Mouse (Mus musculus) MEL (cell line): ENCODE results near the gene Amot.

Source experiments
- BHLHE40 ChIP-seq: IDR thresholded peaks from 2 replicates; pipeline ENCODE4 v1.6.1; 2012; ENCODE audit warnings: low read depth, mild to moderate bottlenecking, inconsistent platforms, low read length, improper control_type of control experiment, borderline replicate concordance
- CHD1 ChIP-seq: IDR thresholded peaks from 2 replicates; pipeline ENCODE4 v1.6.1; 2012; ENCODE audit warnings: low read depth, mild to moderate bottlenecking, inconsistent platforms, low read length, improper control_type of control experiment
- CTCF ChIP-seq, 3 experiments: IDR thresholded peaks in 2 of 3; conservative IDR thresholded peaks in 1 of 3; 2 replicates each; pipeline ENCODE4 v1.5.1; 2011 to 2012; ENCODE audit warnings: low read length in 3 of 3, low read depth in 2 of 3, mild to moderate bottlenecking in 2 of 3, improper control_type of control experiment in 1 of 3, inconsistent platforms in 1 of 3, mixed read lengths in 1 of 3, moderate library complexity in 1 of 3; ENCODE audit not compliant: control insufficient read depth in 1 of 3, insufficient read depth in 1 of 3, poor library complexity in 1 of 3, severe bottlenecking in 1 of 3
- EP300 ChIP-seq, 2 experiments: IDR thresholded peaks; 2 replicates each; pipeline ENCODE4 v1.6.1; 2011; ENCODE audit warnings: improper control_type of control experiment in 2 of 2, low read length in 2 of 2, low read depth in 1 of 2, mild to moderate bottlenecking in 1 of 2
- MEF2A ChIP-seq: IDR thresholded peaks from 2 replicates; pipeline ENCODE4 v1.6.1; 2014; ENCODE audit warnings: low read depth, mild to moderate bottlenecking, inconsistent platforms, low read length, improper control_type of control experiment; ENCODE audit not compliant: poor library complexity, insufficient replicate concordance, severe bottlenecking; ENCODE audit errors: extremely low read depth
- MYC ChIP-seq: IDR thresholded peaks from 2 replicates; pipeline ENCODE4 v1.6.1; 2011; ENCODE audit warnings: low read depth, mild to moderate bottlenecking, low read length, improper control_type of control experiment, moderate library complexity
- NRF1 ChIP-seq: IDR thresholded peaks from 2 replicates; pipeline ENCODE4 v1.6.1; 2014; ENCODE audit warnings: low read depth, mild to moderate bottlenecking, inconsistent platforms, low read length, improper control_type of control experiment, moderate library complexity; ENCODE audit not compliant: poor library complexity, insufficient read depth, severe bottlenecking
- TAL1 ChIP-seq: IDR thresholded peaks from 2 replicates; pipeline ENCODE4 v1.6.1; 2012; ENCODE audit warnings: mild to moderate bottlenecking, inconsistent platforms, low read length, moderate library complexity, mixed read lengths
- ZC3H11A ChIP-seq: IDR thresholded peaks from 2 replicates; pipeline ENCODE4 v1.6.1; 2012; ENCODE audit warnings: low read depth, mild to moderate bottlenecking, inconsistent platforms, low read length, improper control_type of control experiment
- ZMIZ1 ChIP-seq: IDR thresholded peaks from 2 replicates; pipeline ENCODE4 v1.6.1; 2012; ENCODE audit warnings: low read depth, mild to moderate bottlenecking, inconsistent platforms, low read length, improper control_type of control experiment, moderate library complexity
- ZNF384 ChIP-seq: IDR thresholded peaks from 2 replicates; pipeline ENCODE4 v1.6.1; 2012; ENCODE audit warnings: low read depth, mild to moderate bottlenecking, inconsistent platforms, low read length, improper control_type of control experiment

DNA sequence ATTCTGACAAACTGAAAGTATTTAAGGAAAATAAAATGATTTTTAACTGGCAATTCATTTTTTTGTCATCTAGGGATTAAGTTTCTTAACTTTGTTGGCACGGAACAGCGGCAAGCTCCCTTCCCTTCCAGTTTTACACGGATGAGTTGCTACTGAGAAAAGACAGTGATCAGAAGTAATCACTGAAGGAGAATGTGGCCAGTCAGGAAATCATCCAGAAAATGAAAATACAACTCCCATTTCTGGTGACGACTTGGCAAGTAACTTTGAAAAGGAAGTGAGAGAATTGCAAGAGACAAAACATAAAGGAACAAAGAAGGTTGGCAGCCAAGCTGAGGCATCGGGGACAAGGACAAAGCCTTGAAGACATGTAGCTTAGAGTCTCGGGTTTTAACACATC lies 93.6 kb downstream of the Amot start:
- TF ChIP-seq ZMIZ1: no peak
- no peak for TF ChIP-seq NRF1
- no peak for TF ChIP-seq MEF2A
- TF ChIP-seq TAL1: no peak
- TF ChIP-seq ZC3H11A: no peak
- no peak for TF ChIP-seq CTCF (IDR thresholded peaks at IDR 0.05 in 2 of 3, conservative IDR thresholded peaks at IDR 0.05 in 1 of 3; ENCODE audit: control insufficient read depth in 1 of 3, insufficient read depth in 1 of 3, low read depth in 2 of 3, low read length in 3 of 3, poor library complexity in 1 of 3, severe bottlenecking in 1 of 3)
- no peak for TF ChIP-seq EP300 (IDR thresholded peaks at IDR 0.05; ENCODE audit: low read depth in 1 of 2, low read length in 2 of 2)
- TF ChIP-seq ZNF384: no peak
- no peak for TF ChIP-seq CHD1
- TF ChIP-seq BHLHE40: no peak
- TF ChIP-seq MYC: no peak
